Mouse (Mus musculus): Measurements from ENCODE around the gene Trim47.

- no peak for TF ChIP-seq CTCF (IDR thresholded peaks at IDR 0.05; ENCODE audit: control insufficient read depth, insufficient read depth, insufficient read length)
- TF ChIP-seq MAX (IDR thresholded peaks at IDR 0.05) = no peak
- TF ChIP-seq USF1 (IDR thresholded peaks at IDR 0.05; ENCODE audit: low read depth) = no peak
- TF ChIP-seq CEBPB (IDR thresholded peaks at IDR 0.05; ENCODE audit: low read depth) = no peak
These were observed 47.5 kb downstream of the Trim47 start for GRCm38 (mm10) chr11:116079511-116079910.

Measured in C2C12 (cell line).